Mouse (Mus musculus): Measurements from ENCODE around the gene Chst3.

DNA sequence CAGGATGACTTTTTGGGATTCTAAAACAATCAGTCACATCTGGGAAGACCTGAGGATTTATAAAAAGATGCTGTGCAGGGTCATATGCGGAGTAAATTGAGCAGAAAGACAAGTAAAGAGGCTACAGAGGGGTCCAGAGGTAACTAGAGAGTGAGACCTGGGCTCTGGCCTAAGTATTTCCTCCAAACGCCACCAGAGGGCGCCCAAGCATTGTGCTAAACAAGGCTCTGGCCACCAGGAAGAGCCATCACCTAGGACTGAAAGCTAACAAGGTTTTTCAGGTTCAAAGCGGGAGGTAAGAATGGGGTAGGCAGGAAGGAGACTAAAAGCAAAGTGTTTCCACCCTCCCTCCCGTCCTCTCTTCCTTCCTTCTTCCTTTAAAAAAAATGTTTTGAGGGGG lies 71.0 kb downstream of the Chst3 start:
- TF ChIP-seq CTCF (IDR thresholded peaks at IDR 0.05; ENCODE audit: control insufficient read depth, insufficient read depth, insufficient replicate concordance, low read depth, low read length) (peak; percentile 91), POLR2A (IDR thresholded peaks at IDR 0.05; ENCODE audit: control insufficient read depth, low read depth, low read length) (no peak)
